Mouse (Mus musculus): ENCODE measurements around the gene Cnih3.
A peak's percentile ranks its signal among the peaks of the same experiment; 100 is the strongest.

The Cnih3 gene

GRCm38 (mm10) chr1:181352367-181353199 lies at the start of gene Cnih3:
Cnih3 (plus strand) TSS chr1:181352628.
- peak; percentile 55 for DNase-seq

- no peak for DNase-seq
Measured at GRCm38 (mm10) chr1:181307981-181308380, 44.4 kb upstream of the Cnih3 start.

GRCm38 (mm10) chr1:181310712-181311111 lies 41.7 kb upstream of the Cnih3 start:
- DNase-seq: no peak

- no peak for DNase-seq
Measured at GRCm38 (mm10) chr1:181312115-181313045, 40.0 kb upstream of the Cnih3 start.

GRCm38 (mm10) chr1:181313046-181313415 lies 39.4 kb upstream of the Cnih3 start:
- no peak for DNase-seq

GRCm38 (mm10) chr1:181314301-181314700 lies 38.1 kb upstream of the Cnih3 start:
- no peak for DNase-seq

GRCm38 (mm10) chr1:181315350-181315749 lies 37.1 kb upstream of the Cnih3 start:
- DNase-seq: no peak

GRCm38 (mm10) chr1:181316571-181316970 lies 35.9 kb upstream of the Cnih3 start:
- no peak for DNase-seq

GRCm38 (mm10) chr1:181319466-181319865 lies 33.0 kb upstream of the Cnih3 start:
- DNase-seq: no peak

- no peak for DNase-seq
Measured at GRCm38 (mm10) chr1:181321149-181321548, 31.3 kb upstream of the Cnih3 start.

- DNase-seq: no peak
Measured at GRCm38 (mm10) chr1:181323134-181323533, 29.3 kb upstream of the Cnih3 start.

GRCm38 (mm10) chr1:181327137-181327536 lies 25.3 kb upstream of the Cnih3 start:
- no peak for DNase-seq

GRCm38 (mm10) chr1:181327636-181328420 lies 24.6 kb upstream of the Cnih3 start:
- no peak for DNase-seq

GRCm38 (mm10) chr1:181329110-181329509 lies 23.3 kb upstream of the Cnih3 start:
- no peak for DNase-seq

GRCm38 (mm10) chr1:181332597-181332996 lies 19.8 kb upstream of the Cnih3 start:
- DNase-seq: peak; percentile 27

GRCm38 (mm10) chr1:181334329-181335018 lies 18.0 kb upstream of the Cnih3 start:
- peak; percentile 81 for DNase-seq

GRCm38 (mm10) chr1:181335019-181335365 lies 17.4 kb upstream of the Cnih3 start:
- DNase-seq: no peak

GRCm38 (mm10) chr1:181335388-181335787 lies 17.0 kb upstream of the Cnih3 start:
- peak; percentile 76 for DNase-seq

GRCm38 (mm10) chr1:181336857-181337256 lies 15.6 kb upstream of the Cnih3 start:
- DNase-seq: peak; percentile 33

GRCm38 (mm10) chr1:181339106-181339505 lies 13.3 kb upstream of the Cnih3 start:
- no peak for DNase-seq

- no peak for DNase-seq
Measured at GRCm38 (mm10) chr1:181345547-181345946, 6.9 kb upstream of the Cnih3 start.

- no peak for DNase-seq
Measured at GRCm38 (mm10) chr1:181352043-181352366, 423 bp upstream of the Cnih3 start.

Measured in thymus, postnatal 25 days (tissue).